Mouse (Mus musculus): ENCODE data around the gene Sufu. TPM values are rescaled to one million over a fixed set of nuclear protein-coding genes. Genes with fewer than 3 reads are reported as not detected.

Sufu gene
- polyA plus RNA-seq, 1 experiment from 2014 or later: 32.8 TPM

DNA sequence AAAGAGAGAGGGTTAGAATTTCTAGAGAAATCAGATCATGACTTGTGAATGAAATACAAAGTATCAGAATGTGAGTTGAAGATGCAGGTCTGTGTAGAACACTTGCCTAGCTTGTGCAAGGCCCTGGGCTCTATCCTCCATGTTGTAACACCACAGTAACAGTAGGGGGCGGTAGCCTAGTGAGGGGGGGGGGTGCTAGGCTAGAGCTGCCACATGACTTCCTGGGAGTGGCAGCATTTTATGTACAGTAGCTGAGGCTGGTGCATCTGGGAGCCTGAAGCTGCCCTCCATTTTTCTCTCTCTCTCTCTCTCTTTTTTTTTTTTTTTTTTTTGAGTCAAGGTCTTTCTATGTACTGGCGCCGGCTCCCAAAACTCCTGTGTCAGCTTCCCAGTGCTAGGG lies 114.1 kb downstream of the Sufu start:
- H3K36me3 ChIP-seq: peaks cover 79% of the 10 kb centered on the region
- no peak for ATAC-seq (ENCODE audit: insufficient number of reproducible peaks, low FRiP score, low TSS enrichment, low read depth)
- H3K9me3 ChIP-seq: no peaks in the 10 kb centered on the region
- WGBS: 58% methylated on average over 3 of the region's 3 CpGs
- no peak overlapping the region for H3K4me3 ChIP-seq
- peak overlapping the region; percentile 59 for H3K27ac ChIP-seq
- H3K9ac ChIP-seq: no peak overlapping the region
- H3K4me2 ChIP-seq: no peak overlapping the region
- H3K4me1 ChIP-seq: peaks cover 48% of the 10 kb centered on the region
- no peaks in the 10 kb centered on the region for H3K27me3 ChIP-seq

- Histone ChIP-seq H3K27ac (peak overlapping the region; percentile 59; the same call in 1 of the 2 replicates), H3K4me2 (no peak overlapping the region)
Observed at GRCm38 (mm10) chr19:46511263-46511662, 114.6 kb downstream of the Sufu start.

DNA sequence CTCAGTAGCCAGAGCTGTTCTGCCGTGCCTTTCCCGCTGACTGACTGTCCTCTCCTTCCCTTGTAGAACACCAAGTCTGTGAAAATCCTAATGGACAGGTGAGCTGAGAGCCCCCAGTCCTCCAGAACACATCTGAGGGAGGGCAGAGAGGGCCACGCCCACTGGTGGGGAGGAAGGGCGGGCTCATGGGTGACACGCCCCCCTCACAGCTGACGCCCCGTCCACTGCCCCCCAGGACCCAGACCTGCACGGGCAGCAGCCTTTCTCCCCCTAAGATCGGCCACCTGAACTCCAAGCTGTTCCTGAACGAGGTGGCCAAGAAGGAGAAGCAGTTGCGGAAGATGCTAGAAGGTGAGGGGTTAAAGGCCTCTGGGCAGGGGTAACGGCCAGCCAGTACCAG lies 117.7 kb downstream of the Sufu start:
- Histone ChIP-seq H3K36me3 (peaks cover 53% of the 10 kb centered on the region), H3K4me1 (peaks cover 40% of the 10 kb centered on the region), H3K27ac (no peak overlapping the region), H3K27me3 (no peaks in the 10 kb centered on the region), H3K4me3 (no peak overlapping the region), H3K4me2 (no peak overlapping the region), H3K9ac (no peak overlapping the region), H3K9me3 (no peaks in the 10 kb centered on the region)
- 79% methylated on average over 12 of the region's 12 CpGs for WGBS
- ATAC-seq (ENCODE audit: insufficient number of reproducible peaks, low FRiP score, low TSS enrichment, low read depth): no peak

More at GRCm38 (mm10) chr19:46511263-46511662, 114.6 kb downstream of the Sufu start:
- H3K4me3 ChIP-seq: no peak overlapping the region
- H3K4me1 ChIP-seq: peaks cover 44% of the 10 kb centered on the region
- no peak for ATAC-seq (ENCODE audit: insufficient number of reproducible peaks, low FRiP score, low TSS enrichment, low read depth)
- WGBS: 86% methylated on average over 10 of the region's 10 CpGs
- H3K9ac ChIP-seq: no peak overlapping the region
- H3K36me3 ChIP-seq: peaks cover 80% of the 10 kb centered on the region
- no peaks in the 10 kb centered on the region for H3K27me3 ChIP-seq
- no peaks in the 10 kb centered on the region for H3K9me3 ChIP-seq

GRCm38 (mm10) chr19:46515287-46515821 lies 118.7 kb downstream of the Sufu start:
- Histone ChIP-seq H3K27me3 (no peaks in the 10 kb centered on the region), H3K4me1 (peaks cover 32% of the 10 kb centered on the region), H3K9ac (no peak overlapping the region), H3K4me3 (no peak overlapping the region), H3K4me2 (no peak overlapping the region), H3K9me3 (no peaks in the 10 kb centered on the region), H3K27ac (no peak overlapping the region), H3K36me3 (peaks cover 46% of the 10 kb centered on the region)
- ATAC-seq (ENCODE audit: insufficient number of reproducible peaks, low FRiP score, low TSS enrichment, low read depth): no peak
- 90% methylated on average over 24 of the region's 24 CpGs for WGBS

- H3K4me2 ChIP-seq: no peak overlapping the region
- peaks cover 40% of the 10 kb centered on the region for H3K36me3 ChIP-seq
- peaks cover 27% of the 10 kb centered on the region for H3K4me1 ChIP-seq
- peak overlapping the region; percentile 75; the same call in 1 of the 2 replicates for H3K27ac ChIP-seq
- 51% methylated on average over 3 of the region's 3 CpGs for WGBS
- no peak overlapping the region for H3K4me3 ChIP-seq
- no peaks in the 10 kb centered on the region for H3K27me3 ChIP-seq
- no peak for ATAC-seq (ENCODE audit: insufficient number of reproducible peaks, low FRiP score, low TSS enrichment, low read depth)
- no peaks in the 10 kb centered on the region for H3K9me3 ChIP-seq
- no peak overlapping the region for H3K9ac ChIP-seq
Observed at GRCm38 (mm10) chr19:46516667-46517528, 120.2 kb downstream of the Sufu start.

GRCm38 (mm10) chr19:46517529-46518351 lies 121.0 kb downstream of the Sufu start:
- Histone ChIP-seq H3K4me3 (peak overlapping the region; percentile 27), H3K27me3 (no peaks in the 10 kb centered on the region), H3K4me2 (peak overlapping the region; percentile 54), H3K36me3 (peaks cover 32% of the 10 kb centered on the region), H3K9ac (0 out of 2 replicates have a peak overlapping the region, but pooled peaks have one; percentile 10), H3K4me1 (peaks cover 33% of the 10 kb centered on the region), H3K27ac (peak overlapping the region; percentile 75), H3K9me3 (no peaks in the 10 kb centered on the region)
- ATAC-seq (ENCODE audit: insufficient number of reproducible peaks, low FRiP score, low TSS enrichment, low read depth): peak; percentile 50
- WGBS: 29% methylated on average over 9 of the region's 14 CpGs

GRCm38 (mm10) chr19:46518352-46518787 lies 121.7 kb downstream of the Sufu start:
- H3K27ac ChIP-seq: peak overlapping the region; percentile 75
- peaks cover 26% of the 10 kb centered on the region for H3K36me3 ChIP-seq
- H3K4me1 ChIP-seq: peaks cover 39% of the 10 kb centered on the region
- H3K9ac ChIP-seq: 0 out of 2 replicates have a peak overlapping the region, but pooled peaks have one; percentile 10
- H3K4me2 ChIP-seq: peak overlapping the region; percentile 54
- peak; percentile 74 for ATAC-seq (ENCODE audit: insufficient number of reproducible peaks, low FRiP score, low TSS enrichment, low read depth)
- WGBS: 0% methylated on average over 12 of the region's 13 CpGs
- peak overlapping the region; percentile 27 for H3K4me3 ChIP-seq
- H3K9me3 ChIP-seq: no peaks in the 10 kb centered on the region
- no peaks in the 10 kb centered on the region for H3K27me3 ChIP-seq

DNA sequence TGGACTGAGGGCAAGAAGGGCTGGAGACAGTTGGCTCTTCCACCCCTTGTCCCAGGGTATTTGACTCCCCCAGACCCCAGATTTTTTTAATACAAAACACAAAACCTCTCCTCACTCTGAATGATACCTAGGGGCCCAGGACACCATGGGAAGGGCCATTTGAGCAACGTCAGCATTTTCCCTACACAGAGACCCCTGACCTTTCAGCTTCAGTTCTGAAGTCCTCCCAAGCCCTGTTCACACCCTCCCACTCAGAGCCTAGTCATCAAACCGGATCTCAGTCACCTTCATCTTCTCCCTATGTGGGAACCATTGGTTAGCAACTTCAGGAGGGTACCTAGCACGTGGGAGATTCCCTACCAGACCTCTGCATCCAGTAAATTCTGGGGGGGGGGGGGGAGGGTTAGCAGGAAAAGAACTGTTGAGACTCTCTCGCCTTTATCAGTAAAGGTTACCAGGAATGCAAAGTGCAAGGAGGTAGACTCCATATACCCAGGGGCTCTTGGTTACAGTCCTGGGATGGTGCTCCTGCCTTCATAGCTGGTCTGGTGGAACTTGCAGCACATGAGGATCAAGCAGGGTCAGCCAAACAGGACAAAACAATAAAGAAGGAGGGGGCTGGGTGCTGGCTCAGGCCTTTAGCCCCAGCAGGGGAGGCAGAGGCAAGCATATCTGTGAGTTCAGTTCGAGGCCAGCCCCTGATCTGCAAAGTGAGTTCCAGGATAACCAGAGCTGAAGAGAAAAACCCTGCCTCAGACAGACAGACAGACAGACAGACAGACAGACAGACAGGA lies 122.3 kb downstream of the Sufu start:
- Histone ChIP-seq H3K27ac (peak overlapping the region; percentile 75; the same call in 1 of the 2 replicates), H3K27me3 (no peaks in the 10 kb centered on the region), H3K4me2 (peak overlapping the region; percentile 54), H3K9ac (no peak overlapping the region), H3K4me3 (peak overlapping the region; percentile 27; the same call in 1 of the 2 replicates), H3K9me3 (no peaks in the 10 kb centered on the region), H3K36me3 (peaks cover 19% of the 10 kb centered on the region), H3K4me1 (peaks cover 45% of the 10 kb centered on the region)
- WGBS: 19% methylated on average over 5 of the region's 5 CpGs
- ATAC-seq (ENCODE audit: insufficient number of reproducible peaks, low FRiP score, low TSS enrichment, low read depth): no peak

DNA sequence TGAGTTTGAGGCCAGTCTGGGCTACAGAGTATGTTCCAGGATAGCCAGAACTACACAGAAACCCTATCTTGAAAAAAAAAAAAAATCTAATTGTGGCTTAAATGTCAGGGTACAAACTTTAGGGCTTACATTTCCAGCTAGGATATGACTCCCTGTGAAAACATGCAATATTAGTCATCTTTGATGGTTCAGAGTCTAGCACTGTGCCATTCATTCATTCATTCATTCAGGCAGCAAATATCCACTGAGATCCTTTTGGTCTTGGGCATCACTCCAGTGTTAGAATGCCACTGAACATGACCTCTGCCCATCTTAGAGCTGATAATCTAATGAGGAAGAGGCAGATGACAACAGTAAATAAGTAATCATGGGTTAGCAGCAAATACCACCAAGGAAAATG lies 125.0 kb downstream of the Sufu start:
- Histone ChIP-seq H3K9me3 (no peaks in the 10 kb centered on the region), H3K9ac (no peak overlapping the region), H3K4me1 (peaks cover 69% of the 10 kb centered on the region), H3K4me3 (no peak overlapping the region), H3K36me3 (no peaks in the 10 kb centered on the region), H3K27ac (no peak overlapping the region), H3K27me3 (no peaks in the 10 kb centered on the region), H3K4me2 (no peak overlapping the region)
- ATAC-seq (ENCODE audit: insufficient number of reproducible peaks, low FRiP score, low TSS enrichment, low read depth): no peak

- peaks cover 63% of the 10 kb centered on the region for H3K4me1 ChIP-seq
- H3K27me3 ChIP-seq: no peaks in the 10 kb centered on the region
- ATAC-seq (ENCODE audit: insufficient number of reproducible peaks, low FRiP score, low TSS enrichment, low read depth): no peak
- WGBS: 32% methylated on average over 15 of the region's 15 CpGs
- no peaks in the 10 kb centered on the region for H3K9me3 ChIP-seq
- no peaks in the 10 kb centered on the region for H3K36me3 ChIP-seq
- no peak overlapping the region for H3K9ac ChIP-seq
- no peak overlapping the region for H3K4me3 ChIP-seq
- H3K27ac ChIP-seq: no peak overlapping the region; the same call in 1 of the 2 replicates
- 0 out of 2 replicates have a peak overlapping the region, but pooled peaks have one; percentile 7 for H3K4me2 ChIP-seq
Observed at GRCm38 (mm10) chr19:46522433-46523044, 125.8 kb downstream of the Sufu start.

- Histone ChIP-seq H3K4me2 (peak overlapping the region; percentile 56), H3K9ac (0 out of 2 replicates have a peak overlapping the region, but pooled peaks have one; percentile 8), H3K4me1 (peaks cover 61% of the 10 kb centered on the region), H3K27me3 (no peaks in the 10 kb centered on the region), H3K27ac (peak overlapping the region; percentile 80), H3K4me3 (no peak overlapping the region), H3K9me3 (no peaks in the 10 kb centered on the region), H3K36me3 (no peaks in the 10 kb centered on the region)
- no peak for ATAC-seq (ENCODE audit: insufficient number of reproducible peaks, low FRiP score, low TSS enrichment, low read depth)
Observed at GRCm38 (mm10) chr19:46523131-46523479, 126.4 kb downstream of the Sufu start.
